Mouse (Mus musculus) cerebellum, adult 11-12 months (tissue): ENCODE measurements around the gene Slc24a2.

Experiments used
- DNase-seq: peaks from one replicate; pipeline ENCODE4 v3.0.0; 2022

Slc24a2 gene

GRCm38 (mm10) chr4:87229960-87230551 lies at the start of gene Slc24a2:
Slc24a2 (minus strand) TSS chr4:87230477.
- peak; percentile 41 for DNase-seq

- DNase-seq: no peak
Observed at GRCm38 (mm10) chr4:87274825-87275224, 44.5 kb upstream of the Slc24a2 start.

- DNase-seq: no peak
Observed at GRCm38 (mm10) chr4:87274276-87274675, 44.0 kb upstream of the Slc24a2 start.

- DNase-seq: no peak
Observed at GRCm38 (mm10) chr4:87273476-87273875, 43.2 kb upstream of the Slc24a2 start.

GRCm38 (mm10) chr4:87229224-87229959 lies 885 bp downstream of the Slc24a2 start:
- DNase-seq: peak; percentile 9

GRCm38 (mm10) chr4:87221586-87221985 lies 8.7 kb downstream of the Slc24a2 start:
- DNase-seq: no peak

GRCm38 (mm10) chr4:87218196-87218595 lies 12.1 kb downstream of the Slc24a2 start:
- DNase-seq: peak; percentile 34

- no peak for DNase-seq
Observed at GRCm38 (mm10) chr4:87211344-87211978, 18.8 kb downstream of the Slc24a2 start.

- DNase-seq: no peak
Observed at GRCm38 (mm10) chr4:87210533-87210932, 19.7 kb downstream of the Slc24a2 start.

GRCm38 (mm10) chr4:87202081-87202480 lies 28.2 kb downstream of the Slc24a2 start:
- DNase-seq: peak; percentile 36

- no peak for DNase-seq
Observed at GRCm38 (mm10) chr4:87201229-87201628, 29.0 kb downstream of the Slc24a2 start.

- no peak for DNase-seq
Observed at GRCm38 (mm10) chr4:87184147-87184930, 45.9 kb downstream of the Slc24a2 start.

- DNase-seq: no peak
Observed at GRCm38 (mm10) chr4:87177116-87177515, 53.2 kb downstream of the Slc24a2 start.

GRCm38 (mm10) chr4:87163945-87164344 lies 66.3 kb downstream of the Slc24a2 start:
- DNase-seq: no peak

GRCm38 (mm10) chr4:87158053-87158452 lies 72.2 kb downstream of the Slc24a2 start:
- DNase-seq: no peak

- no peak for DNase-seq
Observed at GRCm38 (mm10) chr4:87151990-87152389, 78.3 kb downstream of the Slc24a2 start.

- DNase-seq: no peak
Observed at GRCm38 (mm10) chr4:87149584-87149983, 80.7 kb downstream of the Slc24a2 start.

- peak; percentile 17 for DNase-seq
Observed at GRCm38 (mm10) chr4:87141590-87142365, 88.5 kb downstream of the Slc24a2 start.

- DNase-seq: peak; percentile 12
Observed at GRCm38 (mm10) chr4:87140901-87141300, 89.4 kb downstream of the Slc24a2 start.

GRCm38 (mm10) chr4:87132525-87132924 lies 97.8 kb downstream of the Slc24a2 start:
- no peak for DNase-seq

GRCm38 (mm10) chr4:87126756-87127155 lies 103.5 kb downstream of the Slc24a2 start:
- no peak for DNase-seq

- no peak for DNase-seq
Observed at GRCm38 (mm10) chr4:87119758-87120157, 110.5 kb downstream of the Slc24a2 start.
